Mouse (Mus musculus) thymus, postnatal 0 days (tissue): ENCODE results near the gene Hdhd5. TPM values are rescaled to one million over a fixed set of nuclear protein-coding genes. Genes with fewer than 3 reads are reported as not detected.

Experiments
- polyA plus RNA-seq: library from polyadenylated mRNA; unstranded; fragments of >200 nt; fragmentation: Nextera tagmentation; extraction: Ambion mirVana; gene quantifications from 2 replicates; pipeline ENCODE4 v1.2.1, GENCODE M21; 2015

The Hdhd5 gene
- polyA plus RNA-seq, 1 experiment from 2014 or later, result 48.3 TPM

Other genes starting within 250 kb of the Hdhd5 start
- 0.13 TPM in 1 of 2 replicates, not detected in the other for gene D330020A13Rik, start 237.0 kb downstream of the Hdhd5 start, polyA plus RNA-seq
- gene B4galnt3, start 236.8 kb downstream of the Hdhd5 start, polyA plus RNA-seq, result 0.10 and 0.13 TPM in 2 replicates
- 61.2 and 78.3 TPM in 2 replicates for gene Kdm5a, start 167.2 kb downstream of the Hdhd5 start, polyA plus RNA-seq
- 18.2 and 20.7 TPM in 2 replicates for gene Ccdc77, start 166.9 kb downstream of the Hdhd5 start, polyA plus RNA-seq
- 57.9 and 67.5 TPM in 2 replicates for gene Il17ra, start 68.1 kb downstream of the Hdhd5 start, polyA plus RNA-seq
- 0.31 and 0.42 TPM in 2 replicates for gene Tmem121b, start 37.5 kb downstream of the Hdhd5 start, polyA plus RNA-seq
- 0.68 and 0.75 TPM in 2 replicates for gene Cecr2, start 135.1 kb upstream of the Hdhd5 start, polyA plus RNA-seq
- gene Slc25a18, start 242.3 kb upstream of the Hdhd5 start, polyA plus RNA-seq, result 0.06 TPM in 1 of 2 replicates, not detected in the other